Mouse (Mus musculus) adrenal gland, adult 18-20 months (tissue): Measurements from ENCODE around the gene Teddm1a. TPM values are rescaled to one million over a fixed set of nuclear protein-coding genes. Genes with fewer than 3 reads are reported as not detected.
"Not testable (repeated sequence)": the region's sequence is repeated elsewhere in the genome, so short reads cannot be mapped to it uniquely, and the experiment has no call there.

Experiments used
- DNase-seq, 2 experiments: peaks; one replicate each; pipeline ENCODE4 v3.0.0; 2021 to 2022; ENCODE audit warnings: low spot score in 2 of 2
- long read RNA-seq, 2 experiments: library from polyadenylated mRNA; stranded (forward); transcript quantifications; one replicate each; pipeline ENCODE4 v2.0.0; 2021
- total RNA-seq, 2 experiments: library from RNA; stranded (reverse); gene quantifications; 1 replicate in 1 of 2; 2 replicates in 1 of 2; pipeline ENCODE4 v1.2.3; 2021

Gene Teddm1a
- not detected for total RNA-seq
- long read RNA-seq, experiment 1 = 0 reads
- long read RNA-seq, experiment 2 = 0 reads

DNA sequence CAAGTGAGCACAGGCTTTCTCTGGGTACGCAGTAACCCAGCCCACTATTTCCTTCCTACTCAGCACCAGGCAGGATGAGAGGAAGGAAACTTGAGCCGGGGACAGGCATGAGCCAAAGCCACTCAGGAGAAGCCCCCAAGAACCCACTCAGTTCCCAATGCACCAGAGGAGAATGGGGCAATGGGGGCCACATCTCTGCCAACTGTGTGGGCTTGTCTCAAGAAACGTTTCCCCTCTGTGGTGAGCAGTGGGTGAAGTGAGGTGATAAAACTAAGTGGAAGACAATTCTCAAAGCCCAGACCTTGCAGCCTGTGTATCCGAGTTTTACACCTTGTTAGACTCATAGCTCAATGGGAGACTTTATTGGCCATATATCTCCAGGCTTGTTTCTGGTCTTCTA is at the start of gene Teddm1a:
Gene Teddm1a (plus strand): TSS at position 301 of the 400 bp plus-strand sequence.
- DNase-seq = no peak

- no peak for DNase-seq
Observed at GRCm38 (mm10) chr1:153842121-153842740, 49.3 kb upstream of the Teddm1a start.

GRCm38 (mm10) chr1:153844042-153844441 is 47.5 kb upstream of the Teddm1a start, which contains the start of gene Rgsl1:
Gene Rgsl1 (minus strand): TSS chr1:153844142.
- DNase-seq = no peak

GRCm38 (mm10) chr1:153846420-153846819 is 45.1 kb upstream of the Teddm1a start:
- DNase-seq = no peak

- no peak for DNase-seq
Observed at GRCm38 (mm10) chr1:153846867-153847266, 44.7 kb upstream of the Teddm1a start.

GRCm38 (mm10) chr1:153852696-153853095 is 38.8 kb upstream of the Teddm1a start:
- DNase-seq = not testable (repeated sequence)

- no peak for DNase-seq
Observed at GRCm38 (mm10) chr1:153855946-153856345, 35.6 kb upstream of the Teddm1a start.

GRCm38 (mm10) chr1:153874045-153874444 is 17.5 kb upstream of the Teddm1a start, which contains the start of gene Teddm1b:
Gene Teddm1b (plus strand): TSS chr1:153874345.
- DNase-seq = no peak

GRCm38 (mm10) chr1:153880391-153880790 is 11.2 kb upstream of the Teddm1a start:
- not testable (repeated sequence) for DNase-seq

- no peak for DNase-seq
Observed at GRCm38 (mm10) chr1:153886024-153886633, 5.4 kb upstream of the Teddm1a start.

DNA sequence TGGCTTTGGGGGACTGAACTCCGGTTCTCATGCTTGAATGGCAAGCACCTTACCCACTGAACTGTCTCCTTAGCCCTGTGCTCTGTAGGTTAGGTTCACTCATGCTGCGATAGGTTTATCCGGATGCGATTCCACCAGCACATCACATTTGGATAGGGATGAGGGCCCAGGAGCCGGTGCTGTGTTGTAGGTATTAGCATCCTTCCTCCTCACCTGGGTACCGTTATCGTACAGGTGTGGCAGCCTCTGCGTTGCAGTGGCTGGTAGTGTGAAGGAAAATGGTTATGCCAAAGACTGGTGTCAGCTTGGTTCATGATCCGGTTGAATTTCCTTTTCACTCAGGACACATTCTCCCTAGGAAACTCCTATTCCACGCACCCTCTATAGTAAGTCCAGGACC is 1.4 kb upstream of the Teddm1a start:
- no peak for DNase-seq

DNA sequence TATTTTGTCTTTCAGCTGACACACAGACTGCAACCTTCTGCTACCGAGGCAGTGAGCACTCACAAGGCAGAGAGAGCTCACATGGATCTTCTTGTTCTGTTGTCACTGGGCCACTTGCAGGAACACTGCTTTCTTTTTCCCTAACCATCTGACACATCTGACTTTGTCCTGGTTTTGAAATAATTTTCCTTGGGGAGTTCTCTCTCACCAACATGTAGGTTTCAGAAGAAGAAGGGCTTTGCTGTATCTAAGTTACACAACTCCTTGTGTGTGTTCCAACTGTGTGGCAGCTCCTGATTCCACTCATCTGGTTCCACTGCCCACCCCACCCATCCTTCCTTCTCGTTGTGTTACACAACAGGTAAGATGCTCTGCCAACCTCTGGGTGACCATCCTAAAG is 2.2 kb downstream of the Teddm1a start:
- DNase-seq = no peak

- DNase-seq = no peak
Observed at GRCm38 (mm10) chr1:153894201-153894893, 2.8 kb downstream of the Teddm1a start.

- peak; percentile 67 to 69 for DNase-seq
Observed at GRCm38 (mm10) chr1:153894979-153895378, 3.4 kb downstream of the Teddm1a start.

DNA sequence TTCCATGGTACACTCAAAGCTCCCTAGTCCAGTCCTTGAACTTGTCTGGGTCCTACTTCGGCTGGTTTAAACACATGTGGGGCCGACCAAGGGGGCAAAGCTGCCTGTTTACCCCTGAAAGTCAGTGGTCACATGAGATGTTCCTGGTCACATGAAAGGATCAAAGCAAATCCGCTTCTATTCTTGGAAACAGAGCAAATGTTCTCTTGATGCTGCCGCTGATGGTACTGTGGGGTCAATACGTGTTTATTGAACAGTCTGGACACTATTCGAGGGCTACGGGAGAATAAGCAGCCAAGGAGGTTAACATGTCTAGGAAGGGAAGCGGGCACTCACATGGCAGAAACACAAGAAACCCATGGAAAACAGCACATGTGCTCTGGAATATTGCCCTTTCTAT is 5.7 kb downstream of the Teddm1a start:
- DNase-seq = no peak

DNA sequence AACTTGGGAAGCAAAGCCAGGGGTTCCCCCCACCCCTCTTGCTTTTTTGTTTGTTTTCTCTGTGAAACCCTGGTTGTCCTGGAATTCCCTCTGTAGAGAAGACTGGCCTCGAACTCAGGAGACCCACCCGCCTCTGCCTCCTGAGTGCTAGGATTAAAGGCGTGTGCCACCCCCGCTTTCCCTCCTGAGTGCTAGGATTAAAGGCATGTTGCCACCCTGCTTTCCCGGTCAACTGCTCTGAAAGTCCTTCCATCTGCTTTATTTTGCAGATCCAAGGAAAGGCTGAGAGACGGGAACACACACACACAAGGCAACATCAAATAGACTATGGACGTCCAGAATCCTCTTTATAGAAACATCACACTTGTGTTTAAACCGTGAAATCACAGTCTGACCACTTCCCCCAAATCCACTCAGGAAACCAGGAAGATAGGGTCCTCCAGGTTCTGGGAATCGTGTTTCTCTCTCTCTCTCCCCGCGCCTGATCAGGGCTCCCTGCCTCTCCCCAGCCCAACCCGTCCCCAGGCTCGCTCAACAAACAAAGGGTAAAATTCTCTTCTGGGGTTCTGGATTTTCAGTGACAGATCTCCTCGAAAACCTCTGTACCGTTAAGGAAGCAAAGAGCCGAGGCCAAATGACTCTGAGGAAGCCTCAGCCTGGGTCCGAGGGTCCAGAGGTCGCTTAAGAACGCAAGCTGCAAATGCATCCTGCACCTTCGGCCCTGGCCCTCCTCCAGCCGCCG is 7.6 kb downstream of the Teddm1a start:
- DNase-seq = no peak

GRCm38 (mm10) chr1:153899731-153900380 is 8.3 kb downstream of the Teddm1a start, which contains the start of the genes Glul and Teddm2:
Gene Glul (plus strand): TSS chr1:153899944.
Gene Teddm2 (minus strand): TSS chr1:153900228.
- DNase-seq = peak; percentile 95 to 98

DNA sequence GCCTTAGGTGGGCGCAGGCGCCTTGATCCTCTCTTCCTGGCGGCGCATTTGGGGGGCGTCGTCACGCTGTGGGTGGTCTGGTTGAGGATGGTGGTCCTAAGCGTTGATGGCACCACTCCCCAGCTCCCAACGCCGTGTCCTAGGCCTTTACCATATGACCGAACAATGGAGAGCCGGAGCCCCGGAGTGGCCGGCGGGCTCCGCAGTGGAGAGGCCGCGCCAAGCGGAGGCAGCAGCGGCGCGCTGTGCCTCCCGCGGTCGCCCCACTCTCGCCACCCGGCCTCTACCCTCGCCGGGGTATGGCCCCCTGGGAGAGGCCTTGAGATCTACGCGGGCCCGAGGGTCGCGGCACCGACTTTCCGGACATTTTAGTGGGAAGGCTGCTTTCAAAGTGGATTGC is 8.8 kb downstream of the Teddm1a start:
- DNase-seq = peak; percentile 42 to 52

DNA sequence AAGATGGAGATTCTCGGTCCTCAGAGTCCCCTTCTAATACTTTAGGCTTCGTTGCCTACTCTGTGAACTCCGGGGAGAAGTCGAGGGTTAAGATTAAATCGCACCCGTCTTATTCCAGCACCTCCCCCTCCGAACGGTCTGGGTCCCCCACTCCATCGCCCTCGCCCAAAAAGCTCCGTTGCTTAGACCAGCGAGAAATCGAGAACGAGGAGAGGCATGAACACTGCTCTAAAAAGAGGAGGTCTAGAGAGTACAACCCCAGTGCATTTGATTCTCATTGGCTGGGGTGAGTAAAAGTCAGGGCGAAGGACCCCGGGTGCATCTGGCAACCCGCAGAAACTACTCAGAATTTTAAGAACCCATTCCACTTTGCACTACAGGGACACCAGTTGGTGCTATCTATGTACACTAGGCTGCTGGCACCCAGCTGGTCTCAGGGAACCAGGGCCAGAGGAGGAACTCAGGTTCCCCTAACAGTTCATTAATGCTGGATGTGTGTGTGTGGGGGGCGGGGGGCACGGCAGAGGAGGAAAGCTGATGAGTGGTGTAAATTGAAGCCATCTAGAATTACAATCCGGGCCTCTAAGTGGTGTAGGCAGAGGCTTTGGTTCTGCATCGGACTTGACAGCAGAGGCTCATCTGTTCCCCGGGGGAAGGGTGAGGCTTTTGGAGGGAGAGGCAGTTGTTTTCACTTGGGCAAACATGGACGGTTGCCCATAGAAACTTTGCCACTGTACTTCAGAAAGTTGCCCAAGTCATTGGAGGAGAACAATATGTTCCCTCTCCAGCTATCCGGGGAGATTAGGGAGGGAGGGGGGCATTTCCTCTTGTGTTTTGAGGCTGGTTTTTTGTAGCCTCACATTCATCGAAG is 9.6 kb downstream of the Teddm1a start:
- DNase-seq = peak; percentile 19 to 42

DNA sequence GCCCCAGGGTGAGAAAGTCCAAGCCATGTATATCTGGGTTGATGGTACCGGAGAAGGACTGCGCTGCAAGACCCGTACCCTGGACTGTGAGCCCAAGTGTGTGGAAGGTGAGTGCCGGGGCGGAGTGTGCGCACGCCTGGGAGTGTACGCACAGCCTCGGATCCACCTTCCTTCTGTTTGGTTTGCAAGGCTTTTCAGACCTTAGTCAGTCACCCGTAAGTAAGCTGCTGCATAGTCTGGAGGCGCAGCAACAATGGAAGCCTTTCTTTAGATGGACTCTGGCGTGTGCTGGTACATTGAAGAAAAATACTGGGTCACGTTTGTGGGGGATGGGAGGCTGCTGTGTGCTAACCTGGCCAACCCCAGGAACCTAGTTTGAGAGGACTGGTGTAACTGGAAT is 11.5 kb downstream of the Teddm1a start:
- peak in 1 of 2 experiments; percentile 0 for DNase-seq
